ENCODE assay signal across 8 mouse cellular contexts in genomic region chr3:153084226-153085095, GRCm38 (mm10).
DNase-seq lines count a peak whose midpoint lies in the region; ATAC-seq and TF ChIP-seq lines count a peak whose summit lies in the region.

No protein-coding gene starts in this region.

- intact Hi-C loops in gastrocnemius, postnatal 14 days (cut with DNase I; ENCODE audit: low total_unique reads), result no loop called here

- no peak overlapping the region for H3K4me3 ChIP-seq in lung, embryonic 15.5 days
- H3K4me3 ChIP-seq in neural tube, embryonic 15.5 days (replicated peaks), result no peak overlapping the region
- H3K4me3 ChIP-seq in thymus, adult 2 months (ENCODE audit: control insufficient read depth, insufficient read depth, low read length), result no peak overlapping the region

- no peaks in the 10 kb centered on the region for H3K36me3 ChIP-seq in lung, embryonic 15.5 days
- no peaks in the 10 kb centered on the region for H3K36me3 ChIP-seq in neural tube, embryonic 15.5 days
- H3K36me3 ChIP-seq in thymus, adult 2 months (ENCODE audit: control insufficient read depth, insufficient read depth, low read length), result no peaks in the 10 kb centered on the region

- 52% methylated on average over 23 of the region's 23 CpGs for WGBS in lung, embryonic 15.5 days
- WGBS in neural tube, embryonic 15.5 days, result 38% methylated on average over 23 of the region's 23 CpGs
- WGBS in thymus, adult 2 months, result 86% methylated on average over 23 of the region's 23 CpGs

- TF ChIP-seq CTCF in thymus, adult 2 months (IDR thresholded peaks at IDR 0.05; ENCODE audit: borderline replicate concordance, control insufficient read depth, extremely low read depth, insufficient read depth, low read length, poor library complexity), result no peak

- no peak for DNase-seq in lung, postnatal 25 days (ENCODE audit: low spot score)
- peak; percentile 70 to 82 for DNase-seq in cerebellum, postnatal 25 days
- DNase-seq in gastrocnemius, postnatal 14 days, result peak; percentile 45
- peak; percentile 40 to 64 for DNase-seq in layer of hippocampus, postnatal 36 days
- DNase-seq in thymus, adult 2 months, result no peak
- DNase-seq in adrenal gland, adult 2 months, result no peak

- peaks cover 20% of the 10 kb centered on the region for H3K4me1 ChIP-seq in lung, embryonic 15.5 days
- H3K4me1 ChIP-seq in neural tube, embryonic 15.5 days, result peaks cover 28% of the 10 kb centered on the region
- H3K4me1 ChIP-seq in thymus, adult 2 months (replicated peaks; ENCODE audit: control insufficient read depth, insufficient read depth, low read length), result no peaks in the 10 kb centered on the region

- no peak overlapping the region for H3K9ac ChIP-seq in lung, embryonic 15.5 days
- peak overlapping the region; percentile 34; the same call in 1 of the 2 replicates for H3K9ac ChIP-seq in neural tube, embryonic 15.5 days (replicated peaks)

- no peaks in the 10 kb centered on the region for H3K27me3 ChIP-seq in lung, embryonic 15.5 days
- peaks cover 6% of the 10 kb centered on the region; the same call in 1 of the 2 replicates for H3K27me3 ChIP-seq in neural tube, embryonic 15.5 days (replicated peaks)
- no peaks in the 10 kb centered on the region for H3K27me3 ChIP-seq in thymus, adult 2 months (ENCODE audit: control insufficient read depth, insufficient read depth, low read length)

- no peak for ATAC-seq in lung, embryonic 15.5 days (ENCODE audit: borderline replicate concordance, extremely low read depth, low FRiP score, low TSS enrichment)
- peak; percentile 69 for ATAC-seq in neural tube, embryonic 15.5 days (ENCODE audit: low FRiP score)

- H3K4me2 ChIP-seq in lung, embryonic 15.5 days, result peak overlapping the region; percentile 21; the same call in 1 of the 2 replicates
- H3K4me2 ChIP-seq in neural tube, embryonic 15.5 days, result peak overlapping the region; percentile 45

- H3K9me3 ChIP-seq in lung, embryonic 15.5 days, result no peaks in the 10 kb centered on the region
- no peaks in the 10 kb centered on the region for H3K9me3 ChIP-seq in neural tube, embryonic 15.5 days (replicated peaks)

- no peak overlapping the region for H3K27ac ChIP-seq in lung, embryonic 15.5 days
- peak overlapping the region; percentile 64 for H3K27ac ChIP-seq in neural tube, embryonic 15.5 days (replicated peaks)
- H3K27ac ChIP-seq in thymus, adult 2 months (ENCODE audit: control insufficient read depth, insufficient read depth, low read length), result no peak overlapping the region

- no peak for TF ChIP-seq POLR2A in thymus, adult 2 months (IDR thresholded peaks at IDR 0.05; ENCODE audit: control insufficient read depth, extremely low read depth, insufficient read depth, low read length, poor library complexity)

Comparison
In these comparisons a context has a peak if more than half of its experiments do, and no peak if none do; other contexts are left out.
1. DNase-seq: peak in cerebellum, postnatal 25 days (2 of 2), gastrocnemius, postnatal 14 days (single experiment) and layer of hippocampus, postnatal 36 days (2 of 2); none in lung, postnatal 25 days (single experiment), thymus, adult 2 months (single experiment) and adrenal gland, adult 2 months (single experiment).